Mouse (Mus musculus): ENCODE data around the gene St6gal1. TPM values are rescaled to one million over a fixed set of nuclear protein-coding genes. Genes with fewer than 3 reads are reported as not detected.

St6gal1 gene
- polyA plus RNA-seq, 1 experiment from 2014 or later, result 34.9 TPM

DNA sequence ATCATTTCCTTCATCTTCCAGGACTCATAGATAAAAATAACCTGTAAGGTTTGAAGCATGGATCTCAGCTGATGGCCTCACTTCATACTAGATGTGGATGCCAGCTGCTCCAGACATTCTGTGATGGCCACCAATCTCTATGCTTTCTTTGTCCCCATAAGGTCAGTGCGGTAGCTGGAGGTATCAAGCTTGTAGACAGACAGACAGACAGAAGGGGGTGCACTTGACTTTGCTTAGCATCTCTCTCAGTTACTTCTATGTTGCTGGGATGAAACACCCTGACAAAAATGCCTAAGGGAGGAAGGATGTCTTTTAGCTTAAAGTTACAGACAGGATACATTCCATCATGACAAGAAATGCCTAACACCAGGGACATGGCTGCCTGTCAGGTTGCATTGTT lies 59.1 kb downstream of the St6gal1 start:
- no peak overlapping the region for H3K4me2 ChIP-seq (ENCODE audit: low read depth, low read length)
- DNase-seq (ENCODE audit: low spot score) (no peak), ATAC-seq (replicated peaks; ENCODE audit: insufficient number of reproducible peaks, low FRiP score, low TSS enrichment, low read depth) (no peak)
- H3K9ac ChIP-seq (replicated peaks; ENCODE audit: low read length), result no peak overlapping the region
- no peaks in the 10 kb centered on the region for H3K9me3 ChIP-seq (replicated peaks; ENCODE audit: control insufficient read depth, low read length)
- H3K4me3 ChIP-seq (ENCODE audit: low read depth, low read length), result no peak overlapping the region
- H3K27me3 ChIP-seq (ENCODE audit: control insufficient read depth, insufficient read depth, low read length), result no peaks in the 10 kb centered on the region
- 87% methylated on average over 1 of the region's 1 CpGs for WGBS
- no peak overlapping the region for H3K27ac ChIP-seq (replicated peaks; ENCODE audit: low read depth, low read length)
- no peaks in the 10 kb centered on the region for H3K4me1 ChIP-seq (ENCODE audit: control insufficient read depth, insufficient read depth, low read length)
- H3K36me3 ChIP-seq (replicated peaks; ENCODE audit: control insufficient read depth, insufficient read depth, low read depth, low read length), result no peaks in the 10 kb centered on the region

DNA sequence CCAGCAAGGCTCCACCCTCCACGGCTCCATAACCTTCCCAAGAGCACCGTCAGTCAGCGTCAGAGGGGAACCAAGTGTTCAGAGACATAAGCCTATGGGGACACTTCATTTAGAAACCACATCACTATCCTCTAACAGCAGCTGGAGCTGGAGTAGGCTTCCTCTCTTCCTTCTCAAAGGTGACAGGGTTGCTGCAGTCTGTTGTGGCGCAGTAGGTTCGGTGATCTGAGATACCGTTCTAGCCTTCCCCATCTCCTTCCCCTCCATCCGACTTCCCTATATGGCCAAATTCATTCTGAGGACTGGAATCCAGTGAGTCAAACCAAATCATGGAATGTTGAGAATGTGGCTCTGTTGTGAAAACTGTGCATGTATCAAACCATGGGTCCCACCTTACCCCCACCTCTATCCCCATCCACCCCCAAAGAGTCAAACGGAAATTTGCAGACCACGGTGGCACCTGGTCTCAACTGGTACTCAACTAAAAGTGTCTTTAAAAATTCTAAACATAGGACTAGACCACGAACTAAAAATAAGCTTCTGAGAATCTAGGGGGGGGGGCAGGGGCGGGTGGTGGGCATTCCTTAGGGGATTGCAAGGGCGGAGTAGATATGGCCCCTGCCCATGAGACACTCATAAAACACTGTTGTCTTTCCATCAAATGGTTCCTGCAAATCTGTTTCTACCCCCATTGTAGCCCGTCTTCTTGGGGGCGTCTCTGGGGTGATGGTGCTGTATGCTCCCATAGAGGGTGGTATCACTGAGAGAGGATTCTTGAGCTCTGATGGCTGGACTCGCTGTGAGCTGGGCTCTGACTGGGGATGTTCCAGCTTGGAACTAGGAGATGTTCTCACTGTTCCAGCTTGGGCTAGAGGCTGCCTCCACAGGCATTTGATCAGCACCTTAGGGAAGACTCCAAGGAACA lies 60.2 kb downstream of the St6gal1 start:
- Histone ChIP-seq H3K36me3 (replicated peaks; ENCODE audit: control insufficient read depth, insufficient read depth, low read depth, low read length) (no peaks in the 10 kb centered on the region), H3K4me1 (ENCODE audit: control insufficient read depth, insufficient read depth, low read length) (no peaks in the 10 kb centered on the region), H3K4me3 (ENCODE audit: low read depth, low read length) (no peak overlapping the region), H3K9me3 (replicated peaks; ENCODE audit: control insufficient read depth, low read length) (no peaks in the 10 kb centered on the region), H3K27me3 (ENCODE audit: control insufficient read depth, insufficient read depth, low read length) (no peaks in the 10 kb centered on the region), H3K27ac (replicated peaks; ENCODE audit: low read depth, low read length) (no peak overlapping the region), H3K4me2 (ENCODE audit: low read depth, low read length) (no peak overlapping the region), H3K9ac (replicated peaks; ENCODE audit: low read length) (no peak overlapping the region)
- ATAC-seq (replicated peaks; ENCODE audit: insufficient number of reproducible peaks, low FRiP score, low TSS enrichment, low read depth) (no peak), DNase-seq (ENCODE audit: low spot score) (no peak)
- WGBS, result 85% methylated on average over 15 of the region's 15 CpGs

DNA sequence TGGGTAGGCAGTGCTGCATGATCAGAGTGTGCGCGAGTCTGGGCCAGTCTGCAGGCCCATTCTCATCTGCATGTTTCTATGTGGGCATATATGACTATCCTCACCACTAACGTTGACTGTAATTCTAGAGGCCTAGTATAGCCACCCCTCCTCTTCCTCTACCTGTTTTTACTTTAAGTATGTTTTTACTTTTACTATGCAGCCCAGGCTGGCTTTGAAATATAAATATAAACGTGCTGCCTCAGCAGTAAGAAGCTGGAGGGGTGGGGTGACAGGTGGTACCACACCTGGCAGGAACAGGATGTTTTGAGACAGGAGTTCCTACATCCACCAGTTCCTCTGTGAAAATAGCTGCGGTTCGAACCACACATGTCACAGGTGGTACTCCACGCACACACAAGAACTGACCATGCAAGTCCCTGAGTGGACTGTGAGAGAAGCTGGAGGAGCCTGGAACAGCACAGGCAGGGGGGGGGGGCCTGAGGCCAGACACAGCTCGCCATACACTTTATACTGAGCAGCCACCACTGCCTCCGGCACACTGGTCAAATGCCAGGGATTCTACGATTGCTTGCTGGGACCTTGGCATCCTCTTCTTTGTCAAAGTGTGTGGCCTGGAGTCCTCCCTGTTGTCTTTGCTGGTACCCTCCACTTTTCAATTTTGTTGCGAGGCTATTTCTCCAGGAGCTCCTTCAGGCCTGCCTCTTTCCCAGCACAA lies 62.0 kb downstream of the St6gal1 start:
- no peaks in the 10 kb centered on the region for H3K36me3 ChIP-seq (replicated peaks; ENCODE audit: control insufficient read depth, insufficient read depth, low read depth, low read length)
- H3K27ac ChIP-seq (replicated peaks; ENCODE audit: low read depth, low read length), result no peak overlapping the region
- H3K4me3 ChIP-seq (ENCODE audit: low read depth, low read length), result no peak overlapping the region
- DNase-seq (ENCODE audit: low spot score), result no peak
- H3K4me1 ChIP-seq (ENCODE audit: control insufficient read depth, insufficient read depth, low read length), result no peaks in the 10 kb centered on the region
- ATAC-seq (replicated peaks; ENCODE audit: insufficient number of reproducible peaks, low FRiP score, low TSS enrichment, low read depth), result no peak
- H3K4me2 ChIP-seq (ENCODE audit: low read depth, low read length), result no peak overlapping the region
- H3K9me3 ChIP-seq (replicated peaks; ENCODE audit: control insufficient read depth, low read length), result no peaks in the 10 kb centered on the region
- H3K27me3 ChIP-seq (ENCODE audit: control insufficient read depth, insufficient read depth, low read length), result no peaks in the 10 kb centered on the region
- H3K9ac ChIP-seq (replicated peaks; ENCODE audit: low read length), result no peak overlapping the region
- 84% methylated on average over 11 of the region's 11 CpGs for WGBS

DNA sequence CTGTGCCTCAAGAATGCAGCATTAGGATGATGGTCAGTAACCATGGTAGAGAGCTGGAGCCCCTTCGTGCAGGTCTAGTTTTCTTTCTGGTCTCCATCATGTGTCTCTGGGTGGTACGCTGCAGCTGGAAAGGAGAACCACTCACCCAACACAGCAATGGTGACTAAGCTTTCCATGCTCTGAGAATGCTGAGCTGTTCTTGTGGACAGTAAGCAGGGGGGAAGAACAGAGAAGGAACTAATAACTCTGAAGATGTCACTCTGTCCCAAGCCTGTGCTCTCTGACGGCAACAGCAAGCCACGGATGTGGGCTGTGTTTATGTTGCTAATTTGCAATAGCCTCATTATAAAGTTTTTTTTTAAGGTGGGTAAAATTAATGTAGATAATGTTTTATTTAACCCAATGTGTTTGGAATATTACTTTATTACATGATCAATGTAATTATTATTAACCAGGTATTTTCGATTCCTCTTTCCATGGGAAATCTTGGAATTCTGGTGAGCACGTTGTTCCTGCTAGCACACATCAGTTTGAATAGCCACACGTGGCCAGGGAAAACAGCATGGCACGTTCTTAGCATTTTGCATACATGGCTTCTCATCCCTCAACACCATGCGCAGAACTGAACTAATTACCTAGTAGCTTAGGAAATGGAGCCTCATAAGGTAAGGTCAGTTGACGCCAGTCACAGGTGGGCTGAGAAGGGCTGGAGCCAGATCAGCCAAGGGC lies 62.9 kb downstream of the St6gal1 start:
- DNase-seq (ENCODE audit: low spot score) (no peak), ATAC-seq (replicated peaks; ENCODE audit: insufficient number of reproducible peaks, low FRiP score, low TSS enrichment, low read depth) (no peak)
- Histone ChIP-seq H3K9me3 (replicated peaks; ENCODE audit: control insufficient read depth, low read length) (no peaks in the 10 kb centered on the region), H3K4me3 (ENCODE audit: low read depth, low read length) (no peak overlapping the region), H3K27ac (replicated peaks; ENCODE audit: low read depth, low read length) (no peak overlapping the region), H3K9ac (replicated peaks; ENCODE audit: low read length) (no peak overlapping the region), H3K4me2 (ENCODE audit: low read depth, low read length) (no peak overlapping the region), H3K27me3 (ENCODE audit: control insufficient read depth, insufficient read depth, low read length) (no peaks in the 10 kb centered on the region), H3K4me1 (ENCODE audit: control insufficient read depth, insufficient read depth, low read length) (no peaks in the 10 kb centered on the region), H3K36me3 (replicated peaks; ENCODE audit: control insufficient read depth, insufficient read depth, low read depth, low read length) (no peaks in the 10 kb centered on the region)
- WGBS, result 90% methylated on average over 10 of the region's 10 CpGs

DNA sequence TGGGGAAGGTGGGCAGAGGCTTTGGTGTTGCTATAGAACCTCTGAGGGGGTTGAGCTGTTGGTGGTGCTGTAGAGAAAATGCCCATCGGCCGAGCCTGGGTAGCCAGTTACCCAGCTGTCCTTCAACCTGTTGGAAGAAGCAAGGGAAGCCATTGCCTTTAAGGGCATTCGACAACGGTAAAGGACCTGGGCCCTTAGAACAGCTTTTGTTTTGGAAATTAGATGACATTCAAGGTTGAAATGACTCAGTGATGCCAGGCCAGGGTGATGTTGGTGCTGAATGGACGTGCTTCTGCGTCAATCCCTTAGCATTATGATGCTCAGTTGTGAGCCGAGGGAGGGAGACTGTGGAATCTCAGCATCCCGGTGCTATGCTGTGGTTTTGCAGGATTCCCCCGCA lies 63.6 kb downstream of the St6gal1 start:
- 94% methylated on average over 9 of the region's 9 CpGs for WGBS
- H3K9me3 ChIP-seq (replicated peaks; ENCODE audit: control insufficient read depth, low read length), result no peaks in the 10 kb centered on the region
- H3K27me3 ChIP-seq (ENCODE audit: control insufficient read depth, insufficient read depth, low read length), result no peaks in the 10 kb centered on the region
- H3K4me1 ChIP-seq (ENCODE audit: control insufficient read depth, insufficient read depth, low read length), result no peaks in the 10 kb centered on the region
- no peak overlapping the region for H3K4me2 ChIP-seq (ENCODE audit: low read depth, low read length)
- H3K9ac ChIP-seq (replicated peaks; ENCODE audit: low read length), result no peak overlapping the region
- H3K36me3 ChIP-seq (replicated peaks; ENCODE audit: control insufficient read depth, insufficient read depth, low read depth, low read length), result no peaks in the 10 kb centered on the region
- H3K4me3 ChIP-seq (ENCODE audit: low read depth, low read length), result no peak overlapping the region
- no peak for ATAC-seq (replicated peaks; ENCODE audit: insufficient number of reproducible peaks, low FRiP score, low TSS enrichment, low read depth)
- no peak for DNase-seq (ENCODE audit: low spot score)
- H3K27ac ChIP-seq (replicated peaks; ENCODE audit: low read depth, low read length), result no peak overlapping the region

DNA sequence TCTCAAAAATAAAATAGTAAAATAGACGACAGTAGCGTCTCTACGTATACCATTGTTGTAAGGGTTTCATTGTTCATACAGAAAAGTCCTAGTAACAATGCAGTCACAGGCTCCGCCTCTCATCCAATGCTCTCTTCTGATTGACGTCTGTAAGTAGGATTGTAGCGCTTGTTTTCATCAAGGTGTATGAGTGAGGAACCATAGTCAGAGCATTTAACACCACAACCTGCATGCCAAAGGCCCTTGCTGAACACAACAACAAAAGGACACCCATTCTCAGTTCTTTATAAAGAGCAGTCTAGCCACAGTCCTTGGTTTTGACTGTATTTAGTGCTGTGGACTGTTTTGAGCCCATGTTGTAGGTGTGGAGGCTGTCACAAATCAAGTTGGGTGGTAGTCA lies 64.9 kb downstream of the St6gal1 start:
- no peaks in the 10 kb centered on the region for H3K27me3 ChIP-seq (ENCODE audit: control insufficient read depth, insufficient read depth, low read length)
- H3K4me2 ChIP-seq (ENCODE audit: low read depth, low read length), result no peak overlapping the region
- no peak for ATAC-seq (replicated peaks; ENCODE audit: insufficient number of reproducible peaks, low FRiP score, low TSS enrichment, low read depth)
- no peak overlapping the region for H3K4me3 ChIP-seq (ENCODE audit: low read depth, low read length)
- no peak overlapping the region for H3K9ac ChIP-seq (replicated peaks; ENCODE audit: low read length)
- no peak overlapping the region for H3K27ac ChIP-seq (replicated peaks; ENCODE audit: low read depth, low read length)
- no peaks in the 10 kb centered on the region for H3K4me1 ChIP-seq (ENCODE audit: control insufficient read depth, insufficient read depth, low read length)
- 90% methylated on average over 6 of the region's 6 CpGs for WGBS
- no peaks in the 10 kb centered on the region for H3K36me3 ChIP-seq (replicated peaks; ENCODE audit: control insufficient read depth, insufficient read depth, low read depth, low read length)
- no peak for DNase-seq (ENCODE audit: low spot score)
- no peaks in the 10 kb centered on the region for H3K9me3 ChIP-seq (replicated peaks; ENCODE audit: control insufficient read depth, low read length)

DNA sequence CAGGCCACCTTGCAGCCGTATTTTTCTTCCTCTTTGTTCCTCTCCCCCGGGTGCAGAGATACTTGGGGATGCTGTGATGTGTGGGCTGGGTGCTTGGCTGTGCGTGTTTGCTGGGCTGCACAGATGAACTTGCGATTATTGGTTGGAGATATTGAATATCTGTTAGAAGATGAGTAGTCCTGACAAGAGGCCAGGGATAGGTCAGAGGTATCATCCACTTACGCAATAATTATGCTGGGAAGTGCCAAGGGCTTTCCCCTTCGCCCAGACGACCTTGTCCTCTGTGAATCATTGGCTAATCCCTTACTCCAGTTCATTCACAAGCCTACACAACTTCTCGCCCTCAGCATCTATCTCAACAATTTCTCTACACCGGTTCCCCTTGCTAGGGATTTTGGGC lies 65.6 kb downstream of the St6gal1 start:
- H3K4me1 ChIP-seq (ENCODE audit: control insufficient read depth, insufficient read depth, low read length), result no peaks in the 10 kb centered on the region
- no peak for DNase-seq (ENCODE audit: low spot score)
- H3K4me3 ChIP-seq (ENCODE audit: low read depth, low read length), result no peak overlapping the region
- H3K27me3 ChIP-seq (ENCODE audit: control insufficient read depth, insufficient read depth, low read length), result no peaks in the 10 kb centered on the region
- WGBS, result 90% methylated on average over 9 of the region's 9 CpGs
- no peak overlapping the region for H3K9ac ChIP-seq (replicated peaks; ENCODE audit: low read length)
- no peak for ATAC-seq (replicated peaks; ENCODE audit: insufficient number of reproducible peaks, low FRiP score, low TSS enrichment, low read depth)
- no peaks in the 10 kb centered on the region for H3K36me3 ChIP-seq (replicated peaks; ENCODE audit: control insufficient read depth, insufficient read depth, low read depth, low read length)
- no peaks in the 10 kb centered on the region for H3K9me3 ChIP-seq (replicated peaks; ENCODE audit: control insufficient read depth, low read length)
- H3K27ac ChIP-seq (replicated peaks; ENCODE audit: low read depth, low read length), result no peak overlapping the region
- H3K4me2 ChIP-seq (ENCODE audit: low read depth, low read length), result no peak overlapping the region

All from embryonic facial prominence, embryonic 11.5 days (tissue).